Mouse (Mus musculus): Measurements from ENCODE around the gene Gm17093.
"Not testable (repeated sequence)": the region's sequence is repeated elsewhere in the genome, so short reads cannot be mapped to it uniquely, and the experiment has no call there.

Gm17093 gene

DNA sequence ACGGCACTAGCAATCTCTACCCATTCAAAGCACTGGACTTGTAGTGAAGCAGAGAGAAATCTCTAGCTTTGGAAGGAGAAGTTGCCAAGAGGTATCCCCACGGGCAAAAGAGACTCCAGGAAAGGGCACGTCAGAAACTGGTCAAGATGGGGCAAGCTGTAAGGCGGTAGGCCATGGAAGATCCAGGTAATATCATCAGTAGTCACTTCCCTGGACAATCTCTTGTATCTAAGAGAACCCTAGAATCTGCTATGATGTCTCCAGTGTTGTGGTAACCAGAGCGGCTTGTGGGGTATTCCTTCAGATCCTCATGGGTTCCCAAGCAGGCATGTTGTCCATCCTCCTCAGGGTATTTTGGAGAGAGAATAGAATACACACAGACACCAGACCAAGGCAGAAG is at the start of gene Gm17093:
TSS of gene Gm17093 (plus strand) at position 301 of the 400 bp plus-strand sequence.
- not testable (repeated sequence) for DNase-seq (ENCODE audit: low spot score)

DNA sequence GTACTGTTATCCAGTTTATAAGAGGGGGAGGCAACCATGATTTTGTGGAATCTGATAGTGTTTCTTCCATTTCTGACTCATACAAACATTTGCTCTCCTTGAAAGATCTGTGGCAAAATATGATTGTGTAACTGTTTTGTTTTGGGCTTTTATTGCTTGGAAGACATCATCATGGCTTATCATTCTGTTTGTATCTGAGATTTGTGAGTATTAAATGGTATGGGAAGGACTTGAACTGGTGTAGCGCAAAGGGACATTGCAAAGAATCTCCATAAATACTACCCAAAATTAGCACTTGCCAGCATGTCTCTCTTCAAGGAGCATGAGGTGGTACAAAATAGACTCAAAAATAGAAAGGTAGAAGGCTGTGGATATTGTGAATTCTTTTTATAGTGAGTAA is 25.9 kb upstream of the Gm17093 start, which contains the start of gene BC061237:
TSS of gene BC061237 (plus strand) at position 301 of the 400 bp plus-strand sequence.
- DNase-seq (ENCODE audit: low spot score): not testable (repeated sequence)

DNA sequence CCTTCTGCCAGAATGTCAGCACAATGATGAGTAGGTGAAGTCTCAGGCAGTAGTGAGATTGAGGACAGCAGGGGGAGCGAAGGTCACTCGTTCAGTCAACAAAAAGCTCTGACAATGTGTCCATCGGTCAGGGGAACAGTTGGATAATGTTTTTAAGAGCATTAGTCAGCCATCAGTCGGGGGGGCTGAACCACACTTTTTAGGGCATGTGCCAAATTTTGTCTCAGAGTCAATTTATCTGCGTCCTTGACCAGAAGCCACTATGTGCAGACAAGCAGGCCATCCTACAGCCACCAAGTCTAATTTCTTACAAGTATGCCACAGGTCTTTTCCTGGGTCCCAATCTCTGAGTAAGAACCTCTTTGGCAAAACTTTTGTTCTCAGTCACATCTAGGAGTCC is 29.9 kb downstream of the Gm17093 start:
- DNase-seq (ENCODE audit: low spot score): not testable (repeated sequence)

Data from urinary bladder, postnatal 25 days (tissue).